Comparison of ENCODE assay signal across 31 mouse cellular contexts in the genomic region with DNA sequence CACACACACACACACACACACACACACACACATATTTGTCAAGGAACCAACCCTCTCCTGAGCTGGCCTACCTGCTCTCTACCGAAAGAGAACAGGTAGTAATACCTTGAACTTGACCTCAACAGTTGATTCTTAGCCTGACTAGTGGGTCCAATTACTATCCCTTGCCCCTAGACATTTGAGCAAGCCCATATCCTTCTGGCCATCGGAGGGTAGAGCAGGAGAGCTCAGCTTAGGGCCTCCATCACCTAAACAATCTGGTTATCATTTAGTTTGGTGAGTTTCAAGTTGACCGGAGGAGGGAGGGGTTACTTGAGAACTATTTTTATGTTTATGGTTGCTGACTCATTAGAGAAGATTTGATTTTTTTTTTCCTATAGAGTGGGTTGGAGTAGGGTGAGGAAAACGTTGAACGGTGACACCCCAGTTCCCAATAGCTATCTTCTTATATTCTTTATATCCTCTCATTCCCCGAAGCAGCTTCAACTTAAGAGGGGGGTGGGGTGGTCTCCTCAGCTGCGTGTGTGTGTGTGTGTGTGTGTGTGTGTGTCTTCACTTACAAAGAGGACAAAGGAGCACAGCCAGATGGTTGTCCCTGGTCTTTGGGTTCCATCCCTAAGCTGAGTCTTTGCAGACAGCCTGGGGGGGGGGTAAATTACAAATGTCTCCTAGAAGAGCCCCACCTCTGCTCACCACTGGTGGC. TPM values are rescaled to one million over a fixed set of nuclear protein-coding genes. Genes with fewer than 3 reads are reported as not detected.
A peak's percentile ranks its signal among the peaks of the same experiment; 100 is the strongest.
DNase-seq lines count a peak whose midpoint lies in the region; ATAC-seq and TF ChIP-seq lines count a peak whose summit lies in the region.
"Had no signal": no experiment of that assay in that cellular context is flagged by ENCODE, and none has a peak within 500 bp of the region (broad histone marks: within the 10 kb centered on the region; RNA-seq: fewer than 3 reads in every experiment).

No protein-coding gene starts in this region.

- ATAC-seq in limb, embryonic 14.5 days (ENCODE audit: low FRiP score, low read depth), result no peak
- ATAC-seq: forebrain, embryonic 15.5 days; liver, embryonic 12.5 days had no signal

- no peaks in the 10 kb centered on the region for H3K9me3 ChIP-seq in heart, embryonic 10.5 days
- no peaks in the 10 kb centered on the region for H3K9me3 ChIP-seq in limb, embryonic 14.5 days (ENCODE audit: control insufficient read depth, low read length)
- H3K9me3 ChIP-seq: embryonic facial prominence, embryonic 15.5 days; forebrain, embryonic 15.5 days; heart, embryonic 15.5 days; hindbrain, embryonic 13.5 days; liver, embryonic 12.5 days; midbrain, embryonic 12.5 days had no signal

- peaks cover 100% of the 10 kb centered on the region for H3K27me3 ChIP-seq in heart, embryonic 10.5 days (ENCODE audit: insufficient read depth, poor library complexity, severe bottlenecking)
- H3K27me3 ChIP-seq in limb, embryonic 14.5 days (ENCODE audit: control insufficient read depth, insufficient read depth, low read length), result peaks cover 4% of the 10 kb centered on the region; the same call in 1 of the 2 replicates

- WGBS in heart, embryonic 10.5 days, result 10% methylated on average over 7 of the region's 7 CpGs
- 8% methylated on average over 7 of the region's 7 CpGs for WGBS in limb, embryonic 14.5 days

- H3K4me2 ChIP-seq in limb, embryonic 14.5 days (replicated peaks; ENCODE audit: low read depth, low read length, severe bottlenecking), result peak overlapping the region; percentile 96
- H3K4me2 ChIP-seq: embryonic facial prominence, embryonic 15.5 days; forebrain, embryonic 15.5 days; heart, embryonic 15.5 days; hindbrain, embryonic 13.5 days; liver, embryonic 12.5 days; midbrain, embryonic 12.5 days had no signal

- peak; percentile 51 for DNase-seq in heart, embryonic 10.5 days (ENCODE audit: low spot score)
- DNase-seq in heart, adult 18-20 months, result no peak
- peak; percentile 6 for DNase-seq in urinary bladder, postnatal 10 days (ENCODE audit: low spot score)
- DNase-seq in urinary bladder, adult 2 months (ENCODE audit: low spot score), result no peak
- no peak for DNase-seq in limb, embryonic 14.5 days (ENCODE audit: low spot score)
- no peak for DNase-seq in kidney, adult 8-10 months
- DNase-seq in gastrocnemius, adult 18-20 months (ENCODE audit: low spot score), result no peak
- no peak for DNase-seq in kidney, postnatal 14 days
- DNase-seq: adrenal gland, postnatal 36 days; cerebellum, adult 9-10 months; gastrocnemius, postnatal 14 days; heart, postnatal 36 days; kidney, adult 2 months; kidney, postnatal 36 days; lung, adult 18-20 months; lung, postnatal 10 days; right cerebral cortex, postnatal 25 days; spleen, adult 18-20 months had no signal

- TF ChIP-seq POLR2A in limb, embryonic 14.5 days (IDR thresholded peaks at IDR 0.05; ENCODE audit: borderline replicate concordance, extremely low read depth, insufficient read depth, insufficient read length), result no peak

- H3K9ac ChIP-seq in limb, embryonic 14.5 days (ENCODE audit: low read depth, low read length, severe bottlenecking), result peak overlapping the region; percentile 92
- H3K9ac ChIP-seq: embryonic facial prominence, embryonic 15.5 days; forebrain, embryonic 15.5 days; heart, embryonic 15.5 days; hindbrain, embryonic 13.5 days; liver, embryonic 12.5 days; midbrain, embryonic 12.5 days had no signal

- H3K27ac ChIP-seq in heart, embryonic 10.5 days, result no peak overlapping the region
- peak overlapping the region; percentile 96 for H3K27ac ChIP-seq in limb, embryonic 14.5 days (replicated peaks; ENCODE audit: low read depth, low read length)
- H3K27ac ChIP-seq: embryonic facial prominence, embryonic 15.5 days; forebrain, embryonic 15.5 days; heart, adult 2 months; heart, embryonic 15.5 days; hindbrain, embryonic 13.5 days; liver, embryonic 12.5 days; midbrain, embryonic 12.5 days had no signal

- H3K4me3 ChIP-seq in heart, embryonic 10.5 days, result no peak overlapping the region
- H3K4me3 ChIP-seq in limb, embryonic 14.5 days (replicated peaks; ENCODE audit: low read length), result peak overlapping the region; percentile 76
- H3K4me3 ChIP-seq: embryonic facial prominence, embryonic 15.5 days; forebrain, embryonic 15.5 days; heart, adult 2 months; heart, embryonic 15.5 days; hindbrain, embryonic 13.5 days; liver, embryonic 12.5 days; midbrain, embryonic 12.5 days had no signal

- peaks cover 20% of the 10 kb centered on the region for H3K4me1 ChIP-seq in heart, embryonic 10.5 days
- peaks cover 24% of the 10 kb centered on the region for H3K4me1 ChIP-seq in limb, embryonic 14.5 days (ENCODE audit: control insufficient read depth, insufficient read depth, low read length)
- H3K4me1 ChIP-seq: forebrain, embryonic 15.5 days; hindbrain, embryonic 13.5 days; liver, embryonic 12.5 days had no signal

- H3K36me3 ChIP-seq in heart, embryonic 10.5 days, result no peaks in the 10 kb centered on the region
- H3K36me3 ChIP-seq in limb, embryonic 14.5 days (ENCODE audit: control insufficient read depth, insufficient read depth, low read length), result peaks cover 41% of the 10 kb centered on the region
- H3K36me3 ChIP-seq: embryonic facial prominence, embryonic 15.5 days; forebrain, embryonic 15.5 days; heart, embryonic 15.5 days; hindbrain, embryonic 13.5 days; liver, embryonic 12.5 days; midbrain, embryonic 12.5 days had no signal

RNA-seq across cellular contexts. Expression of a gene that starts 5.7 kb away (rescaled TPM):
- polyA plus RNA-seq in heart, embryonic 10.5 days (2016; fragmentation: Nextera tagmentation; extraction: Ambion mirVana), result 0.06 and 1.7 TPM in 2 replicates
- total RNA-seq in heart, adult 18-20 months (2021), result not detected
- 25.4 and 29.2 TPM in 2 replicates for polyA plus RNA-seq in urinary bladder, adult 2 months (2012; rRNA removed)
- 32.6 and 41.2 TPM in 2 replicates for polyA plus RNA-seq in limb, embryonic 14.5 days (2012; rRNA removed)
- polyA plus RNA-seq in limb, embryonic 14.5 days (2014; fragmentation: Nextera tagmentation; extraction: Ambion mirVana), result 31.1 and 39.0 TPM in 2 replicates
- total RNA-seq in gastrocnemius, adult 18-20 months (2021), result 1 to 10 TPM; 2.1 to 2.9 TPM
- total RNA-seq: adrenal gland, adult 18-20 months; adrenal gland, postnatal 36 days; common myeloid progenitor, adult 5-6 weeks; heart, adult 2 months; heart, postnatal 36 days; layer of hippocampus, adult 8-10 months; left cerebral cortex, postnatal 25 days; monocyte, adult 5-6 weeks had no signal
- polyA plus RNA-seq: embryonic facial prominence, embryonic 15.5 days; forebrain, embryonic 15.5 days; heart, adult 2 months; heart, embryonic 15.5 days; hindbrain, embryonic 13.5 days; liver, embryonic 12.5 days; midbrain, embryonic 12.5 days; testis, adult 2 months had no signal

RNA-seq across cellular contexts. Expression of a gene that starts 9.4 kb away (rescaled TPM):
- polyA plus RNA-seq in heart, embryonic 10.5 days (2016; fragmentation: Nextera tagmentation; extraction: Ambion mirVana), result not detected in 2 replicates
- total RNA-seq in heart, adult 18-20 months (2021), result not detected
- 32.5 and 40.7 TPM in 2 replicates for polyA plus RNA-seq in urinary bladder, adult 2 months (2012; rRNA removed)
- 26.0 and 37.6 TPM in 2 replicates for polyA plus RNA-seq in limb, embryonic 14.5 days (2012; rRNA removed)
- polyA plus RNA-seq in limb, embryonic 14.5 days (2014; fragmentation: Nextera tagmentation; extraction: Ambion mirVana), result 16.0 and 24.1 TPM in 2 replicates
- 1 to 10 TPM; 3.7 to 6.0 TPM for total RNA-seq in gastrocnemius, adult 18-20 months (2021)
- total RNA-seq: adrenal gland, adult 18-20 months; adrenal gland, postnatal 36 days; common myeloid progenitor, adult 5-6 weeks; heart, adult 2 months; heart, postnatal 36 days; layer of hippocampus, adult 8-10 months; left cerebral cortex, postnatal 25 days; monocyte, adult 5-6 weeks had no signal
- polyA plus RNA-seq: forebrain, embryonic 15.5 days; heart, adult 2 months; heart, embryonic 15.5 days; hindbrain, embryonic 13.5 days; kidney, adult 2 months; liver, embryonic 12.5 days; midbrain, embryonic 12.5 days; testis, adult 2 months had no signal

RNA-seq across cellular contexts. Expression of a gene that starts 10.7 kb away (rescaled TPM):
- polyA plus RNA-seq in heart, embryonic 10.5 days (2016; fragmentation: Nextera tagmentation; extraction: Ambion mirVana), result 0.30 and 3.6 TPM in 2 replicates
- total RNA-seq in heart, adult 18-20 months (2021), result not detected
- polyA plus RNA-seq in urinary bladder, adult 2 months (2012; rRNA removed), result 79.4 and 93.6 TPM in 2 replicates
- 111 and 136 TPM in 2 replicates for polyA plus RNA-seq in limb, embryonic 14.5 days (2012; rRNA removed)
- polyA plus RNA-seq in limb, embryonic 14.5 days (2014; fragmentation: Nextera tagmentation; extraction: Ambion mirVana), result 117 and 149 TPM in 2 replicates
- 10 to 100 TPM; 13.7 to 15.0 TPM for total RNA-seq in gastrocnemius, adult 18-20 months (2021)
- total RNA-seq: heart, adult 2 months; heart, postnatal 36 days; layer of hippocampus, adult 8-10 months; left cerebral cortex, postnatal 25 days; monocyte, adult 5-6 weeks had no signal
- polyA plus RNA-seq: embryonic facial prominence, embryonic 15.5 days; forebrain, embryonic 15.5 days; heart, adult 2 months; midbrain, embryonic 12.5 days had no signal

RNA-seq across cellular contexts. Expression of a gene that starts 20.4 kb away (rescaled TPM):
- 0.37 and 5.6 TPM in 2 replicates for polyA plus RNA-seq in heart, embryonic 10.5 days (2016; fragmentation: Nextera tagmentation; extraction: Ambion mirVana)
- total RNA-seq in heart, adult 18-20 months (2021), result not detected
- polyA plus RNA-seq in urinary bladder, adult 2 months (2012; rRNA removed), result 48.1 and 60.0 TPM in 2 replicates
- polyA plus RNA-seq in limb, embryonic 14.5 days (2012; rRNA removed), result 107 and 134 TPM in 2 replicates
- 39.0 and 45.2 TPM in 2 replicates for polyA plus RNA-seq in limb, embryonic 14.5 days (2014; fragmentation: Nextera tagmentation; extraction: Ambion mirVana)
- total RNA-seq in gastrocnemius, adult 18-20 months (2021), result 1 to 10 TPM; 7.2 to 7.4 TPM
- total RNA-seq: heart, adult 2 months; heart, postnatal 36 days; layer of hippocampus, adult 8-10 months; left cerebral cortex, postnatal 25 days; monocyte, adult 5-6 weeks had no signal
- polyA plus RNA-seq: forebrain, embryonic 15.5 days; midbrain, embryonic 12.5 days had no signal

RNA-seq across cellular contexts. Expression of a gene that starts 29.7 kb away (rescaled TPM):
- 0.11 and 2.5 TPM in 2 replicates for polyA plus RNA-seq in heart, embryonic 10.5 days (2016; fragmentation: Nextera tagmentation; extraction: Ambion mirVana)
- under 1 TPM in 1 of 2 experiments, not detected in 1; 0.59 TPM for total RNA-seq in heart, adult 18-20 months (2021)
- 27.6 and 28.6 TPM in 2 replicates for polyA plus RNA-seq in urinary bladder, adult 2 months (2012; rRNA removed)
- polyA plus RNA-seq in limb, embryonic 14.5 days (2012; rRNA removed), result 15.8 and 17.0 TPM in 2 replicates
- 8.9 and 10.1 TPM in 2 replicates for polyA plus RNA-seq in limb, embryonic 14.5 days (2014; fragmentation: Nextera tagmentation; extraction: Ambion mirVana)
- 1 to 10 TPM; 4.7 to 5.0 TPM for total RNA-seq in gastrocnemius, adult 18-20 months (2021)
- total RNA-seq: layer of hippocampus, adult 8-10 months; left cerebral cortex, postnatal 25 days; monocyte, adult 5-6 weeks had no signal
- polyA plus RNA-seq: embryonic facial prominence, embryonic 15.5 days; forebrain, embryonic 15.5 days; midbrain, embryonic 12.5 days had no signal

Comparison
In these comparisons a context has a peak if more than half of its experiments do, and no peak if none do; other contexts are left out.
1. DNase-seq: peak in heart, embryonic 10.5 days (single experiment) and urinary bladder, postnatal 10 days (single experiment); none in heart, adult 18-20 months (0 of 2), urinary bladder, adult 2 months (single experiment), limb, embryonic 14.5 days (single experiment), kidney, adult 8-10 months (0 of 2), gastrocnemius, adult 18-20 months (single experiment) and kidney, postnatal 14 days (single experiment).
2. RNA of a gene that starts 9.4 kb away (polyA plus RNA-seq): 32.5 to 40.7 TPM in urinary bladder, adult 2 months and 16.0 to 37.6 TPM in limb, embryonic 14.5 days; not detected in heart, embryonic 10.5 days; every median in the first group is over 10 times any median in the second.
3. RNA of a gene that starts 10.7 kb away (polyA plus RNA-seq): 111 to 149 TPM in limb, embryonic 14.5 days and 79.4 to 93.6 TPM in urinary bladder, adult 2 months; 0.30 to 3.6 TPM in heart, embryonic 10.5 days; every median in the first group is over 10 times any median in the second.